Mouse (Mus musculus): ENCODE data around the gene Spint2. TPM values are rescaled to one million over a fixed set of nuclear protein-coding genes. Genes with fewer than 3 reads are reported as not detected.
A peak's percentile ranks its signal among the peaks of the same experiment; 100 is the strongest.

Spint2 gene
- polyA plus RNA-seq, 1 experiment: 264 TPM

GRCm38 (mm10) chr7:29305263-29305988, 23.7 kb upstream of the Spint2 start:
- Histone ChIP-seq H3K4me3 (ENCODE audit: low read depth, low read length) (peak overlapping the region; percentile 15; the same call in 1 of the 2 replicates), H3K9ac (ENCODE audit: low read depth, poor library complexity, severe bottlenecking) (no peak overlapping the region), H3K4me1 (ENCODE audit: control insufficient read depth, insufficient read depth, low read length) (peaks cover 6% of the 10 kb centered on the region), H3K9me3 (replicated peaks; ENCODE audit: control insufficient read depth, insufficient read depth, low read length, poor library complexity, severe bottlenecking) (no peaks in the 10 kb centered on the region), H3K27ac (ENCODE audit: insufficient read depth, low read length) (peak overlapping the region; percentile 38), H3K36me3 (ENCODE audit: control insufficient read depth, insufficient read depth, low read length, poor library complexity, severe bottlenecking) (no peaks in the 10 kb centered on the region), H3K27me3 (ENCODE audit: control insufficient read depth, insufficient read depth, low read length, poor library complexity, severe bottlenecking) (no peaks in the 10 kb centered on the region)
- TF ChIP-seq POLR2A (IDR thresholded peaks at IDR 0.05; ENCODE audit: insufficient read depth, low read length) (no peak), CTCF (IDR thresholded peaks at IDR 0.05; ENCODE audit: low read depth, low read length) (peak; percentile 1)

GRCm38 (mm10) chr7:29304463-29305262, 23.0 kb upstream of the Spint2 start:
- Histone ChIP-seq H3K4me1 (ENCODE audit: control insufficient read depth, insufficient read depth, low read length) (peaks cover 6% of the 10 kb centered on the region), H3K27me3 (ENCODE audit: control insufficient read depth, insufficient read depth, low read length, poor library complexity, severe bottlenecking) (no peaks in the 10 kb centered on the region), H3K27ac (ENCODE audit: insufficient read depth, low read length) (no peak overlapping the region), H3K9ac (ENCODE audit: low read depth, poor library complexity, severe bottlenecking) (peak overlapping the region; percentile 65), H3K9me3 (replicated peaks; ENCODE audit: control insufficient read depth, insufficient read depth, low read length, poor library complexity, severe bottlenecking) (no peaks in the 10 kb centered on the region), H3K4me3 (ENCODE audit: low read depth, low read length) (peak overlapping the region; percentile 81), H3K36me3 (ENCODE audit: control insufficient read depth, insufficient read depth, low read length, poor library complexity, severe bottlenecking) (no peaks in the 10 kb centered on the region)
- no peak for TF ChIP-seq POLR2A (IDR thresholded peaks at IDR 0.05; ENCODE audit: insufficient read depth, low read length)
- TF ChIP-seq EP300 (IDR thresholded peaks at IDR 0.05; ENCODE audit: insufficient read depth, low read depth, low read length): 0 out of 2 replicates have a peak, but pooled peaks have one; percentile 60
- TF ChIP-seq CTCF (IDR thresholded peaks at IDR 0.05; ENCODE audit: low read depth, low read length): no peak

GRCm38 (mm10) chr7:29303738-29304462, 22.2 kb upstream of the Spint2 start, which contains the start of gene Dpf1:
Dpf1 (plus strand) TSS chr7:29303951.
- Histone ChIP-seq H3K9me3 (replicated peaks; ENCODE audit: control insufficient read depth, insufficient read depth, low read length, poor library complexity, severe bottlenecking) (no peaks in the 10 kb centered on the region), H3K27me3 (ENCODE audit: control insufficient read depth, insufficient read depth, low read length, poor library complexity, severe bottlenecking) (no peaks in the 10 kb centered on the region), H3K36me3 (ENCODE audit: control insufficient read depth, insufficient read depth, low read length, poor library complexity, severe bottlenecking) (no peaks in the 10 kb centered on the region), H3K27ac (ENCODE audit: insufficient read depth, low read length) (no peak within 1 kb of the TSS), H3K4me3 (ENCODE audit: low read depth, low read length) (peak within 1 kb of the TSS; percentile 81), H3K4me1 (ENCODE audit: control insufficient read depth, insufficient read depth, low read length) (peaks cover 6% of the 10 kb centered on the region), H3K9ac (ENCODE audit: low read depth, poor library complexity, severe bottlenecking) (peak within 1 kb of the TSS; percentile 65)
- TF ChIP-seq POLR2A (IDR thresholded peaks at IDR 0.05; ENCODE audit: insufficient read depth, low read length): no peak
- TF ChIP-seq EP300 (IDR thresholded peaks at IDR 0.05; ENCODE audit: insufficient read depth, low read depth, low read length): no peak
- TF ChIP-seq CTCF (IDR thresholded peaks at IDR 0.05; ENCODE audit: low read depth, low read length): no peak

GRCm38 (mm10) chr7:29302641-29303040, 20.9 kb upstream of the Spint2 start:
- Histone ChIP-seq H3K27me3 (ENCODE audit: control insufficient read depth, insufficient read depth, low read length, poor library complexity, severe bottlenecking) (no peaks in the 10 kb centered on the region), H3K9ac (ENCODE audit: low read depth, poor library complexity, severe bottlenecking) (no peak overlapping the region), H3K4me1 (ENCODE audit: control insufficient read depth, insufficient read depth, low read length) (peaks cover 6% of the 10 kb centered on the region), H3K9me3 (replicated peaks; ENCODE audit: control insufficient read depth, insufficient read depth, low read length, poor library complexity, severe bottlenecking) (no peaks in the 10 kb centered on the region), H3K36me3 (ENCODE audit: control insufficient read depth, insufficient read depth, low read length, poor library complexity, severe bottlenecking) (no peaks in the 10 kb centered on the region), H3K27ac (ENCODE audit: insufficient read depth, low read length) (no peak overlapping the region), H3K4me3 (ENCODE audit: low read depth, low read length) (no peak overlapping the region)
- no peak for TF ChIP-seq EP300 (IDR thresholded peaks at IDR 0.05; ENCODE audit: insufficient read depth, low read depth, low read length)
- TF ChIP-seq CTCF (IDR thresholded peaks at IDR 0.05; ENCODE audit: low read depth, low read length): no peak
- no peak for TF ChIP-seq POLR2A (IDR thresholded peaks at IDR 0.05; ENCODE audit: insufficient read depth, low read length)

- TF ChIP-seq POLR2A (IDR thresholded peaks at IDR 0.05; ENCODE audit: insufficient read depth, low read length): no peak
- peak; percentile 75 for TF ChIP-seq CTCF (IDR thresholded peaks at IDR 0.05; ENCODE audit: low read depth, low read length)
- TF ChIP-seq EP300 (IDR thresholded peaks at IDR 0.05; ENCODE audit: insufficient read depth, low read depth, low read length): no peak
- Histone ChIP-seq H3K4me3 (ENCODE audit: low read depth, low read length) (0 out of 2 replicates have a peak overlapping the region, but pooled peaks have one; percentile 14), H3K27ac (ENCODE audit: insufficient read depth, low read length) (no peak overlapping the region), H3K4me1 (ENCODE audit: control insufficient read depth, insufficient read depth, low read length) (peaks cover 5% of the 10 kb centered on the region), H3K9me3 (replicated peaks; ENCODE audit: control insufficient read depth, insufficient read depth, low read length, poor library complexity, severe bottlenecking) (no peaks in the 10 kb centered on the region), H3K36me3 (ENCODE audit: control insufficient read depth, insufficient read depth, low read length, poor library complexity, severe bottlenecking) (no peaks in the 10 kb centered on the region), H3K9ac (ENCODE audit: low read depth, poor library complexity, severe bottlenecking) (no peak overlapping the region), H3K27me3 (ENCODE audit: control insufficient read depth, insufficient read depth, low read length, poor library complexity, severe bottlenecking) (no peaks in the 10 kb centered on the region)
Observed at GRCm38 (mm10) chr7:29301127-29301566, 19.4 kb upstream of the Spint2 start.

Measured in ES-Bruce4 (cell line).